Mouse (Mus musculus) ES-E14 (cell line): Measurements from ENCODE around the gene Ube2j2.

Experiments used
- CHD2 ChIP-seq: IDR thresholded peaks from 2 replicates; pipeline ENCODE4 v1.6.1; 2014; ENCODE audit warnings: mild to moderate bottlenecking, low read depth, low read length, inconsistent platforms
- HCFC1 ChIP-seq: IDR thresholded peaks from 2 replicates; pipeline ENCODE4 v1.6.1; 2012; ENCODE audit warnings: low read length, inconsistent platforms, borderline replicate concordance; ENCODE audit not compliant: insufficient read depth
- MAFK ChIP-seq: IDR thresholded peaks from 2 replicates; pipeline ENCODE4 v1.6.1; 2014; ENCODE audit warnings: mild to moderate bottlenecking, low read depth, low read length, inconsistent platforms; ENCODE audit not compliant: insufficient read depth
- ZC3H11A ChIP-seq: IDR thresholded peaks from 2 replicates; pipeline ENCODE4 v1.6.1; 2012; ENCODE audit warnings: low read depth, mild to moderate bottlenecking, inconsistent platforms, low read length, borderline replicate concordance
- ZNF384 ChIP-seq: IDR thresholded peaks from 2 replicates; pipeline ENCODE4 v1.6.1; 2012; ENCODE audit warnings: low read depth, low read length, inconsistent platforms

DNA sequence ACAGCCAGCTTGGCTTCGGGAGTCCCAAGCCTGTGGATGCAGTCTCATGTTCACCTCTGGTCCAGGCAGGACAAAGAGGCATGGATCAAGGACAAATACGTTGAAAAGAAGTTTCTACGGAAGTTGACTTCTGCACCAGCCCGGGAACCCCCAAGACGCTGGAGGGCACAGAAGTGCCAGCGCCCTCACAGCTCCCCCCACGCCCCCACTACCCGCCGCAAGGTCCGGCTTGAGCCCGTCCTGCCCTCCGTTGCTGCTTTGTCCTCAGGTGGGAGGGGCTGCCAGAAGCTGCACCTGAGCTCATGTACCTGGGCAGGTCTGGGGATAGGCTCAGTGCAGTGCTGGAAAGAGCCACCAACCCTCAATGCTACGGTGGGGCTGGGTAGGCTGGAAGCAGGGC lies 40.4 kb upstream of the Ube2j2 start:
- TF ChIP-seq ZNF384 (no peak), ZC3H11A (no peak), HCFC1 (no peak), MAFK (no peak), CHD2 (no peak)
